Mouse (Mus musculus) lung, postnatal 25 days (tissue): Measurements from ENCODE around the gene Lmx1b.

Source experiments
- DNase-seq: peaks from one replicate; pipeline ENCODE4 v3.0.0; 2022; ENCODE audit warnings: low spot score

Gene Lmx1b

GRCm38 (mm10) chr2:33640171-33640721 lies at the start of gene Lmx1b:
Gene Lmx1b (minus strand): TSS chr2:33640511.
- DNase-seq, result no peak

GRCm38 (mm10) chr2:33689880-33690462 lies 49.7 kb upstream of the Lmx1b start:
- no peak for DNase-seq

GRCm38 (mm10) chr2:33689155-33689879 lies 49.0 kb upstream of the Lmx1b start:
- DNase-seq, result no peak

- no peak for DNase-seq
Observed at GRCm38 (mm10) chr2:33683594-33683993, 43.3 kb upstream of the Lmx1b start.

GRCm38 (mm10) chr2:33683095-33683494 lies 42.8 kb upstream of the Lmx1b start:
- DNase-seq, result no peak

GRCm38 (mm10) chr2:33682219-33682618 lies 41.9 kb upstream of the Lmx1b start:
- DNase-seq, result peak; percentile 57

GRCm38 (mm10) chr2:33678950-33679654 lies 38.8 kb upstream of the Lmx1b start:
- no peak for DNase-seq

- DNase-seq, result no peak
Observed at GRCm38 (mm10) chr2:33672701-33673472, 32.6 kb upstream of the Lmx1b start.

- DNase-seq, result no peak
Observed at GRCm38 (mm10) chr2:33668741-33669140, 28.4 kb upstream of the Lmx1b start.

GRCm38 (mm10) chr2:33666388-33666945 lies 26.2 kb upstream of the Lmx1b start:
- DNase-seq, result no peak

GRCm38 (mm10) chr2:33665363-33666058 lies 25.2 kb upstream of the Lmx1b start:
- peak; percentile 32 for DNase-seq

- no peak for DNase-seq
Observed at GRCm38 (mm10) chr2:33664661-33665060, 24.4 kb upstream of the Lmx1b start.

- DNase-seq, result peak; percentile 32
Observed at GRCm38 (mm10) chr2:33659288-33659629, 18.9 kb upstream of the Lmx1b start.

GRCm38 (mm10) chr2:33658602-33659287 lies 18.4 kb upstream of the Lmx1b start:
- DNase-seq, result no peak

- DNase-seq, result no peak
Observed at GRCm38 (mm10) chr2:33652517-33653198, 12.3 kb upstream of the Lmx1b start.

GRCm38 (mm10) chr2:33649371-33649770 lies 9.1 kb upstream of the Lmx1b start:
- DNase-seq, result no peak

- DNase-seq, result no peak
Observed at GRCm38 (mm10) chr2:33648894-33649293, 8.6 kb upstream of the Lmx1b start.

- DNase-seq, result no peak
Observed at GRCm38 (mm10) chr2:33646283-33646550, 5.9 kb upstream of the Lmx1b start.

GRCm38 (mm10) chr2:33645538-33646282 lies 5.4 kb upstream of the Lmx1b start:
- no peak for DNase-seq
